Mouse (Mus musculus): ENCODE data around the gene Ddb2. TPM values are rescaled to one million over a fixed set of nuclear protein-coding genes. Genes with fewer than 3 reads are reported as not detected.
A peak's percentile ranks its signal among the peaks of the same experiment; 100 is the strongest.

The Ddb2 gene
- polyA plus RNA-seq, 1 experiment from 2014 or later: 16.6 TPM

DNA sequence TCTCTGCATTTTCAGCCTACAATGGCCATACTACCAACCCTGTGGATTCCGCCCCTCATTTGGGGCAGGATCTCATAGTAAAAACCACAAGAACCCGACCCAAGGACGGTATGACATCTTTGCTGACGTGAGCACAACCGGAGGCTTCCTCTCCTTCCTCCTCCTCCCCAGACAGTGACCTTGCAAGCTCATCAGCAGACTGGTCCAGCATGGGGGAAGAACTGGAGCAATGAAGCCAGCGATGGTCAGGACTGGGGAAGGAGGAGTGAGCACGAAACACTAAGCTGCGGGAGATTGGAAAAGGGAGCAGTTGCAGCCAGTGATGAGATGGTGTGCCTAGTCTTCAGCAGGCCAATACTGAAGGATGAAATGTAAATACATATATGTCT lies 54.8 kb downstream of the Ddb2 start:
- 6% methylated on average over 8 of the region's 8 CpGs for WGBS
- ATAC-seq: no peak
- peaks cover 28% of the 10 kb centered on the region for H3K4me1 ChIP-seq (replicated peaks; ENCODE audit: control insufficient read depth, insufficient read depth, low read length)
- no peaks in the 10 kb centered on the region for H3K9me3 ChIP-seq (ENCODE audit: control insufficient read depth, low read length)
- peak overlapping the region; percentile 96 for H3K4me3 ChIP-seq (replicated peaks; ENCODE audit: low read length)
- peak overlapping the region; percentile 83 for H3K9ac ChIP-seq (replicated peaks; ENCODE audit: low read depth, low read length)
- peak overlapping the region; percentile 98 for H3K4me2 ChIP-seq (ENCODE audit: low read length)
- no peaks in the 10 kb centered on the region; the same call in 1 of the 2 replicates for H3K36me3 ChIP-seq (ENCODE audit: control insufficient read depth, insufficient read depth)
- no peaks in the 10 kb centered on the region for H3K27me3 ChIP-seq (replicated peaks; ENCODE audit: control insufficient read depth, insufficient read depth, low read length)
- H3K27ac ChIP-seq (ENCODE audit: low read length): peak overlapping the region; percentile 95

- no peak overlapping the region for H3K27ac ChIP-seq (ENCODE audit: low read length)
- H3K9ac ChIP-seq (replicated peaks; ENCODE audit: low read depth, low read length): no peak overlapping the region
- no peak overlapping the region for H3K4me2 ChIP-seq (ENCODE audit: low read length)
- 69% methylated on average over 5 of the region's 5 CpGs for WGBS
- no peak overlapping the region for H3K4me3 ChIP-seq (replicated peaks; ENCODE audit: low read length)
- peaks cover 5% of the 10 kb centered on the region for H3K36me3 ChIP-seq (ENCODE audit: control insufficient read depth, insufficient read depth)
- H3K4me1 ChIP-seq (replicated peaks; ENCODE audit: control insufficient read depth, insufficient read depth, low read length): peaks cover 28% of the 10 kb centered on the region
- H3K9me3 ChIP-seq (ENCODE audit: control insufficient read depth, low read length): no peaks in the 10 kb centered on the region
- no peak for ATAC-seq
- H3K27me3 ChIP-seq (replicated peaks; ENCODE audit: control insufficient read depth, insufficient read depth, low read length): no peaks in the 10 kb centered on the region
Measured at GRCm38 (mm10) chr2:91180706-91181105, 56.1 kb downstream of the Ddb2 start.

- WGBS: 47% methylated on average over 4 of the region's 4 CpGs
- H3K4me3 ChIP-seq (replicated peaks; ENCODE audit: low read length): no peak overlapping the region
- no peaks in the 10 kb centered on the region for H3K27me3 ChIP-seq (replicated peaks; ENCODE audit: control insufficient read depth, insufficient read depth, low read length)
- H3K9ac ChIP-seq (replicated peaks; ENCODE audit: low read depth, low read length): no peak overlapping the region
- no peak overlapping the region for H3K27ac ChIP-seq (ENCODE audit: low read length)
- H3K4me2 ChIP-seq (ENCODE audit: low read length): no peak overlapping the region
- H3K9me3 ChIP-seq (ENCODE audit: control insufficient read depth, low read length): no peaks in the 10 kb centered on the region
- no peak for ATAC-seq
- H3K4me1 ChIP-seq (replicated peaks; ENCODE audit: control insufficient read depth, insufficient read depth, low read length): peaks cover 28% of the 10 kb centered on the region
- H3K36me3 ChIP-seq (ENCODE audit: control insufficient read depth, insufficient read depth): peaks cover 8% of the 10 kb centered on the region
Measured at GRCm38 (mm10) chr2:91179825-91180224, 57.0 kb downstream of the Ddb2 start.

DNA sequence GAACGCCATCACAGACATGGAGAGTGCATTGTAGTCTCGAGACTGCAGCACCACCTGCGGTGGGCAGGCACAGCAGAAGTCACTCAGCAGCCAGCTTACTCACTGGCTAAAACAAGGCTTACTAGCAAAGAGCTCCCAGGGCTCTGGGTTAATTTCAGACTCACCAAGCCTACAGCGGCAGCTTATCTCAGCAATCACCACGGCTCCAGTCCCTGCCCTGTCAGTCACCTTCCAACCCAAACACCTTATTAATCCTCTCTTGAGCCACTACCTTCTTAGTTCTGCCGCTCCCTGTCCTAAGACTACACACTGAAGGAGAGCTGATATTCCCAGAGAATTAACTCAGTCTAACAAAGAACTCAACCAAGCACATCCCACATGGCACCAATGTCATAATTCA lies 60.5 kb downstream of the Ddb2 start:
- Histone ChIP-seq H3K9me3 (ENCODE audit: control insufficient read depth, low read length) (no peaks in the 10 kb centered on the region), H3K4me2 (ENCODE audit: low read length) (no peak overlapping the region), H3K36me3 (ENCODE audit: control insufficient read depth, insufficient read depth) (peaks cover 20% of the 10 kb centered on the region), H3K27ac (ENCODE audit: low read length) (no peak overlapping the region), H3K27me3 (replicated peaks; ENCODE audit: control insufficient read depth, insufficient read depth, low read length) (no peaks in the 10 kb centered on the region), H3K4me3 (replicated peaks; ENCODE audit: low read length) (no peak overlapping the region), H3K9ac (replicated peaks; ENCODE audit: low read depth, low read length) (no peak overlapping the region), H3K4me1 (replicated peaks; ENCODE audit: control insufficient read depth, insufficient read depth, low read length) (peaks cover 16% of the 10 kb centered on the region)
- 71% methylated on average over 6 of the region's 6 CpGs for WGBS
- no peak for ATAC-seq

DNA sequence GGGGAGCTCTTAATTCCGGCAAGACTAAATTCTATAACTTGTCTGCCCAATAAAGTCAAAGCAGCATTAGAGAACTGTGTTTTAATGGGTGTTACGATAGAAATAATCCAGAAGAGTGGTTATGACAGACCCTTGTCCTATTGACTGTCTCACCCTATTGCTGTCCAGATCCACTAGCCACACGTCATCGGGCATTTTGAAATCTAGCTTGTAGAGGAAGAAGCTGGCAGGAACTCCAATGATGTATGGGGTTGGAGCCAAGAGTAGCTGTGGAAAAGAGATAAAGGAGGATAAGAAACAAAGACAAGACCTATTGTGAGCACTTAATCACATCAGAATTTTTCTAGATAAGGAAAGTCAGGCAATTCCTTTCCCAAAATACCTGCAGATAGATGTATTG lies 61.3 kb downstream of the Ddb2 start:
- H3K4me3 ChIP-seq (replicated peaks; ENCODE audit: low read length): no peak overlapping the region
- H3K27ac ChIP-seq (ENCODE audit: low read length): no peak overlapping the region
- no peak overlapping the region for H3K4me2 ChIP-seq (ENCODE audit: low read length)
- no peaks in the 10 kb centered on the region for H3K27me3 ChIP-seq (replicated peaks; ENCODE audit: control insufficient read depth, insufficient read depth, low read length)
- ATAC-seq: no peak
- no peaks in the 10 kb centered on the region for H3K9me3 ChIP-seq (ENCODE audit: control insufficient read depth, low read length)
- 89% methylated on average over 4 of the region's 4 CpGs for WGBS
- no peak overlapping the region for H3K9ac ChIP-seq (replicated peaks; ENCODE audit: low read depth, low read length)
- peaks cover 9% of the 10 kb centered on the region for H3K4me1 ChIP-seq (replicated peaks; ENCODE audit: control insufficient read depth, insufficient read depth, low read length)
- H3K36me3 ChIP-seq (ENCODE audit: control insufficient read depth, insufficient read depth): peaks cover 22% of the 10 kb centered on the region

DNA sequence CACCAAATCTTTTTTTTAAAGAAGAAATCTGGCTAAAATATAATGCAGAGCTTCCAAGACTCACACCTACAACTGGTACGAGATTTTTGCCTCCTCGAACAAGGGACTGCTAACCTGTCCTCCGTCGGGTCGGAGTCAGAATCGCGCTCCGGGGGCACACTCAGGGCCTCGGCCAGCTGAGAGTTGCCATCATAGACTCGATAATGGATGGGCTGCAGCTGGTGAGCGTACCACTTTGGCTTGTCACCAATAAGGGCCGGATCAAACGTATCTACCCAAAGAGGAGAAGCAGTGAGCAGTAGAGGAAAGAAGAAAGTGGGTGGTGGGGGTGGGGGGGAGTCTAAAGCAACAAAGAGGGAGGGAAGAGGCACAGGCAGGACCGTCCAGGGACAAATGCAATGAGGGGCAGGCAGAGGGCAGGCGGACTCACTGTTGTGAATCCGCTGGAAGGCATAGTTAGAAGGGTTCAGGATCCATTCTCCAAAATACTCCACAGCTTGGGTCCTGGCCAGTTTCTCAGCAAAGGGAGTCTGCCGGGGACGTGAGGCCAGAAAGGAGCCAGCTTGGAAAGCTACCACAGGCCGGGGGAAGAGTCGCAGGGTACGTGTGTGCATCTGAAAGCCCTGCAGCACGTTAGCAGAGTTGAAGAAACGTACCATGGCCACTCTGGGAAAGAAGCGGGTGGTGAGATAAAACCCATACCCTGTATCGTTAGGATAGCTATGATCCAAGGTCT lies 67.0 kb downstream of the Ddb2 start:
- no peak overlapping the region for H3K27ac ChIP-seq (ENCODE audit: low read length)
- no peak for ATAC-seq
- H3K4me3 ChIP-seq (replicated peaks; ENCODE audit: low read length): no peak overlapping the region
- H3K9ac ChIP-seq (replicated peaks; ENCODE audit: low read depth, low read length): no peak overlapping the region
- H3K27me3 ChIP-seq (replicated peaks; ENCODE audit: control insufficient read depth, insufficient read depth, low read length): no peaks in the 10 kb centered on the region
- H3K4me2 ChIP-seq (ENCODE audit: low read length): no peak overlapping the region
- H3K9me3 ChIP-seq (ENCODE audit: control insufficient read depth, low read length): no peaks in the 10 kb centered on the region
- WGBS: 88% methylated on average over 25 of the region's 25 CpGs
- H3K36me3 ChIP-seq (ENCODE audit: control insufficient read depth, insufficient read depth): peaks cover 40% of the 10 kb centered on the region
- no peaks in the 10 kb centered on the region for H3K4me1 ChIP-seq (replicated peaks; ENCODE audit: control insufficient read depth, insufficient read depth, low read length)

DNA sequence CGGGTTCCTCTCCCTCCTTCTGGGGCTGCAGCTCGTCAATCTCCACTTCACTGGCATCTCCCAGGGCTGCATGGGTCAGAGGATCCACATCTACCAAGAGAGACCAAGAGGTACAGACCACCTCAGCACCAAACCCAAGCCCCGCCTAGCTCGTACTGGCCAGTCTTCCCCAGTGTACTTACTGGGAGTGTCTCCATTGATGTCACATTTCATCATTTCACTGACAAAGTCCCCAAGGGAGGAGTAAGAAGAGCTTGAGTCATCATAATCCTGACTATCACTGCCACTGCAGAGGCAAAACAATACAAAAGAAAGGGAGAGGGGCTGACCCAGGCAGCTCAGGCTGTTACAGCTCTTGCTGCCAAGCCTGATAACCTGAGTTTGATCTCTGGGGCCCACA lies 69.2 kb downstream of the Ddb2 start:
- ATAC-seq: no peak
- Histone ChIP-seq H3K4me1 (replicated peaks; ENCODE audit: control insufficient read depth, insufficient read depth, low read length) (no peaks in the 10 kb centered on the region), H3K9ac (replicated peaks; ENCODE audit: low read depth, low read length) (no peak overlapping the region), H3K27me3 (replicated peaks; ENCODE audit: control insufficient read depth, insufficient read depth, low read length) (no peaks in the 10 kb centered on the region), H3K9me3 (ENCODE audit: control insufficient read depth, low read length) (no peaks in the 10 kb centered on the region), H3K27ac (ENCODE audit: low read length) (no peak overlapping the region), H3K36me3 (ENCODE audit: control insufficient read depth, insufficient read depth) (peaks cover 45% of the 10 kb centered on the region), H3K4me2 (ENCODE audit: low read length) (no peak overlapping the region), H3K4me3 (replicated peaks; ENCODE audit: low read length) (no peak overlapping the region)
- WGBS: 82% methylated on average over 4 of the region's 4 CpGs

DNA sequence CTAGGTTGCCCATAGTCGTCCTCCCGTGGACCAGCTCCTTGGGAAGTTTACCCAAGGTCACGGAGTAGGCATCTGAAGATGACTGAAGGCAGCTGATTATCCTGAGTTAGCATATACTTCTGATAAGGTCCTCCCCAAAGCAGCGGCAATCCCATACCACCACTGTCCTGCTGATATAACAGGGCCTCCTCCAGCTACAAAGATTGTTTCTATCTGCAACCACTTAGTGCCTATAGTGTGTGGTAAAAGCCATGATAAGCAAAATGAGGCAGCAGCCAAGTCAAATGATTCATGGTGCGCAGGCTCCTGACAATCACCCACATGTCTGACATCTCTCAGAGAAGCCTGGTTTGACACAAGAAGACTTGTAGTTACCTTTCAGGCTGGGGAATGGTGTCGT lies 71.8 kb downstream of the Ddb2 start:
- ATAC-seq: no peak
- Histone ChIP-seq H3K4me1 (replicated peaks; ENCODE audit: control insufficient read depth, insufficient read depth, low read length) (no peaks in the 10 kb centered on the region), H3K27me3 (replicated peaks; ENCODE audit: control insufficient read depth, insufficient read depth, low read length) (no peaks in the 10 kb centered on the region), H3K9me3 (ENCODE audit: control insufficient read depth, low read length) (no peaks in the 10 kb centered on the region), H3K4me3 (replicated peaks; ENCODE audit: low read length) (no peak overlapping the region), H3K9ac (replicated peaks; ENCODE audit: low read depth, low read length) (no peak overlapping the region), H3K27ac (ENCODE audit: low read length) (no peak overlapping the region), H3K4me2 (ENCODE audit: low read length) (no peak overlapping the region), H3K36me3 (ENCODE audit: control insufficient read depth, insufficient read depth) (peaks cover 48% of the 10 kb centered on the region)
- WGBS: 89% methylated on average over 6 of the region's 6 CpGs

- H3K36me3 ChIP-seq (ENCODE audit: control insufficient read depth, insufficient read depth): peaks cover 44% of the 10 kb centered on the region
- H3K4me2 ChIP-seq (ENCODE audit: low read length): no peak overlapping the region
- H3K27ac ChIP-seq (ENCODE audit: low read length): no peak overlapping the region
- no peak overlapping the region for H3K4me3 ChIP-seq (replicated peaks; ENCODE audit: low read length)
- no peaks in the 10 kb centered on the region for H3K9me3 ChIP-seq (ENCODE audit: control insufficient read depth, low read length)
- H3K9ac ChIP-seq (replicated peaks; ENCODE audit: low read depth, low read length): no peak overlapping the region
- WGBS: 92% methylated on average over 5 of the region's 5 CpGs
- no peak for ATAC-seq
- H3K27me3 ChIP-seq (replicated peaks; ENCODE audit: control insufficient read depth, insufficient read depth, low read length): no peaks in the 10 kb centered on the region
- no peaks in the 10 kb centered on the region for H3K4me1 ChIP-seq (replicated peaks; ENCODE audit: control insufficient read depth, insufficient read depth, low read length)
Measured at GRCm38 (mm10) chr2:91163532-91163931, 73.2 kb downstream of the Ddb2 start.

DNA sequence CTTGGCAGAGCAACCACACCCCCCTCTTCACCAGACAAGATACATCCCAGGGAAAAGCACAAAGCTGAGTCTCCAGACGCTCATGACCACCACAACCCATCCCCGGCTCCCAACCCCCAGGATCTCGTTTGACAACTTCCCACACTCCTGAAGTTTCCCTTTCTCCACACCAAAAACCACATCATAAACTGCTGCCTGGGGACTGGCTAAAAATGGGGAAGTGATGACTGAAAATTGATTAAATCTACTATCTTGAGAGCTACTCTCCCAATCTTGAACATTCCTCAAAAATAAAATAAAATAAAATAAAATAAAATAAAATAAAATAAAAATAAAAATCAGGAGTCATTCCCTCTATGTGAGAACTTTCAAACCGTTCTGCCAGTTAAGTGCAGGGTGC lies 73.8 kb downstream of the Ddb2 start:
- no peak overlapping the region for H3K9ac ChIP-seq (replicated peaks; ENCODE audit: low read depth, low read length)
- H3K4me2 ChIP-seq (ENCODE audit: low read length): no peak overlapping the region
- H3K36me3 ChIP-seq (ENCODE audit: control insufficient read depth, insufficient read depth): peaks cover 48% of the 10 kb centered on the region
- no peak overlapping the region for H3K4me3 ChIP-seq (replicated peaks; ENCODE audit: low read length)
- no peaks in the 10 kb centered on the region for H3K4me1 ChIP-seq (replicated peaks; ENCODE audit: control insufficient read depth, insufficient read depth, low read length)
- no peak for ATAC-seq
- WGBS: 93% methylated on average over 4 of the region's 4 CpGs
- H3K27ac ChIP-seq (ENCODE audit: low read length): no peak overlapping the region
- no peaks in the 10 kb centered on the region for H3K27me3 ChIP-seq (replicated peaks; ENCODE audit: control insufficient read depth, insufficient read depth, low read length)
- no peaks in the 10 kb centered on the region for H3K9me3 ChIP-seq (ENCODE audit: control insufficient read depth, low read length)
